Mouse (Mus musculus): ENCODE results near the gene Nkx2-5. TPM values are rescaled to one million over a fixed set of nuclear protein-coding genes. Genes with fewer than 3 reads are reported as not detected.

Nkx2-5 gene
- total RNA-seq (2021) = not detected

- DNase-seq (ENCODE audit: low spot score in 2 of 2) = no peak
- intact Hi-C loops (cut with DNase I) = no loop called here
Measured at GRCm38 (mm10) chr17:26844909-26845148, at the start of gene Nkx2-5. Nkx2-5 (minus strand) TSS chr17:26845009.

- intact Hi-C loops (cut with DNase I) = no loop called here
- DNase-seq (ENCODE audit: low spot score in 2 of 2) = peak; percentile 40 to 42
Measured at GRCm38 (mm10) chr17:26894342-26894741, 49.5 kb upstream of the Nkx2-5 start.

GRCm38 (mm10) chr17:26893492-26893891 is 48.7 kb upstream of the Nkx2-5 start:
- intact Hi-C loops (cut with DNase I) = no loop called here
- no peak for DNase-seq (ENCODE audit: low spot score in 2 of 2)

- intact Hi-C loops (cut with DNase I) = no loop called here
- DNase-seq (ENCODE audit: low spot score in 2 of 2) = no peak
Measured at GRCm38 (mm10) chr17:26892635-26893375, 48.0 kb upstream of the Nkx2-5 start.

- no peak for DNase-seq (ENCODE audit: low spot score in 2 of 2)
- intact Hi-C loops (cut with DNase I) = loop anchor here (5.0 kb wide), 2 partner anchors 106 to 426 kb away; partner anchors contain the start of gene Bnip1
Measured at GRCm38 (mm10) chr17:26887926-26888325, 43.1 kb upstream of the Nkx2-5 start.

GRCm38 (mm10) chr17:26886047-26886749 is 41.4 kb upstream of the Nkx2-5 start:
- DNase-seq (ENCODE audit: low spot score in 2 of 2) = peak; percentile 85 to 86

GRCm38 (mm10) chr17:26884995-26885926 is 40.5 kb upstream of the Nkx2-5 start:
- peak; percentile 46 to 50 for DNase-seq (ENCODE audit: low spot score in 2 of 2)
- intact Hi-C loops (cut with DNase I) = loop anchor here (2.0 to 5.0 kb wide), 3 partner anchors 103 to 423 kb away; partner anchors contain the start of genes Atp6v0e and Bnip1

More at GRCm38 (mm10) chr17:26886047-26886749, 41.4 kb upstream of the Nkx2-5 start:
- intact Hi-C loops (cut with DNase I) = loop anchor here (5.0 kb wide), 2 partner anchors 104 to 424 kb away; partner anchors contain the start of gene Bnip1

GRCm38 (mm10) chr17:26883585-26883984 is 38.8 kb upstream of the Nkx2-5 start:
- DNase-seq (ENCODE audit: low spot score in 2 of 2) = no peak
- intact Hi-C loops (cut with DNase I) = no loop called here

GRCm38 (mm10) chr17:26882706-26883105 is 37.9 kb upstream of the Nkx2-5 start:
- DNase-seq (ENCODE audit: low spot score in 2 of 2) = no peak
- intact Hi-C loops (cut with DNase I) = no loop called here

- DNase-seq (ENCODE audit: low spot score in 2 of 2) = no peak
- intact Hi-C loops (cut with DNase I) = no loop called here
Measured at GRCm38 (mm10) chr17:26879235-26879634, 34.4 kb upstream of the Nkx2-5 start.

GRCm38 (mm10) chr17:26877927-26878326 is 33.1 kb upstream of the Nkx2-5 start:
- intact Hi-C loops (cut with DNase I) = no loop called here

GRCm38 (mm10) chr17:26874542-26874941 is 29.7 kb upstream of the Nkx2-5 start:
- no peak for DNase-seq (ENCODE audit: low spot score in 2 of 2)
- intact Hi-C loops (cut with DNase I) = no loop called here

More at GRCm38 (mm10) chr17:26877927-26878326, 33.1 kb upstream of the Nkx2-5 start:
- no peak for DNase-seq (ENCODE audit: low spot score in 2 of 2)

GRCm38 (mm10) chr17:26873502-26873901 is 28.7 kb upstream of the Nkx2-5 start:
- intact Hi-C loops (cut with DNase I) = no loop called here
- no peak for DNase-seq (ENCODE audit: low spot score in 2 of 2)

- no peak for DNase-seq (ENCODE audit: low spot score in 2 of 2)
- intact Hi-C loops (cut with DNase I) = no loop called here
Measured at GRCm38 (mm10) chr17:26872870-26873269, 28.1 kb upstream of the Nkx2-5 start.

GRCm38 (mm10) chr17:26868756-26869155 is 23.9 kb upstream of the Nkx2-5 start:
- intact Hi-C loops (cut with DNase I) = no loop called here

GRCm38 (mm10) chr17:26865156-26865555 is 20.3 kb upstream of the Nkx2-5 start:
- intact Hi-C loops (cut with DNase I) = no loop called here

More at GRCm38 (mm10) chr17:26868756-26869155, 23.9 kb upstream of the Nkx2-5 start:
- DNase-seq (ENCODE audit: low spot score in 2 of 2) = no peak

GRCm38 (mm10) chr17:26864343-26864742 is 19.5 kb upstream of the Nkx2-5 start:
- no peak for DNase-seq (ENCODE audit: low spot score in 2 of 2)
- intact Hi-C loops (cut with DNase I) = no loop called here

More at GRCm38 (mm10) chr17:26865156-26865555, 20.3 kb upstream of the Nkx2-5 start:
- no peak for DNase-seq (ENCODE audit: low spot score in 2 of 2)

GRCm38 (mm10) chr17:26861793-26862192 is 17.0 kb upstream of the Nkx2-5 start:
- intact Hi-C loops (cut with DNase I) = no loop called here
- DNase-seq (ENCODE audit: low spot score in 2 of 2) = no peak

GRCm38 (mm10) chr17:26861383-26861782 is 16.6 kb upstream of the Nkx2-5 start:
- DNase-seq (ENCODE audit: low spot score in 2 of 2) = no peak
- intact Hi-C loops (cut with DNase I) = no loop called here

GRCm38 (mm10) chr17:26860906-26861305 is 16.1 kb upstream of the Nkx2-5 start:
- DNase-seq (ENCODE audit: low spot score in 2 of 2) = no peak
- intact Hi-C loops (cut with DNase I) = no loop called here

Data from left cerebral cortex, postnatal 36 days (tissue).